Comparison of ENCODE assay signal across 14 mouse cellular contexts in genomic region chr6:115886894-115887293, GRCm38 (mm10). TPM values are rescaled to one million over a fixed set of nuclear protein-coding genes. Genes with fewer than 3 reads are reported as not detected.
A peak's percentile ranks its signal among the peaks of the same experiment; 100 is the strongest.
DNase-seq lines count a peak whose midpoint lies in the region; ATAC-seq and TF ChIP-seq lines count a peak whose summit lies in the region.
"Had no signal": no experiment of that assay in that cellular context is flagged by ENCODE, and none has a peak within 500 bp of the region (broad histone marks: within the 10 kb centered on the region; RNA-seq: fewer than 3 reads in every experiment).

No protein-coding gene starts in this region.

- 0 out of 2 replicates have a peak, but pooled peaks have one; percentile 10 for ATAC-seq in heart, embryonic 16.5 days (replicated peaks; ENCODE audit: extremely low read depth, insufficient read depth, low FRiP score)
- ATAC-seq in hindbrain, embryonic 11.5 days (ENCODE audit: low FRiP score): no peak

- no peak overlapping the region for H3K4me3 ChIP-seq in heart, embryonic 16.5 days (ENCODE audit: low read length)
- peak overlapping the region; percentile 50 for H3K4me3 ChIP-seq in ES-Bruce4 (ENCODE audit: low read depth, low read length)
- H3K4me3 ChIP-seq in hindbrain, embryonic 11.5 days (ENCODE audit: low read depth, low read length): no peak overlapping the region
- H3K4me3 ChIP-seq: forebrain, embryonic 12.5 days; heart, embryonic 10.5 days had no signal

- DNase-seq in heart, adult 18-20 months: no peak
- DNase-seq in induced T-regulatory cell, adult 2 months (ENCODE audit: low read depth): peak; percentile 14
- peak; percentile 28 for DNase-seq in splenic B cell, adult 2 months (ENCODE audit: low read depth, low spot score)
- DNase-seq in left cerebral cortex, adult 9 months (ENCODE audit: low spot score in 2 of 2): no peak
- no peak for DNase-seq in frontal cortex, postnatal 14 days (ENCODE audit: low spot score in 2 of 2)
- DNase-seq in hindbrain, embryonic 11.5 days (ENCODE audit: low spot score): no peak
- DNase-seq: cerebellum, postnatal 25 days; kidney, adult 18-20 months; layer of hippocampus, postnatal 36 days; lung, embryonic 14.5 days had no signal

- H3K27me3 ChIP-seq in heart, embryonic 16.5 days (ENCODE audit: control insufficient read depth, insufficient read depth, low read length): no peaks in the 10 kb centered on the region
- no peaks in the 10 kb centered on the region for H3K27me3 ChIP-seq in ES-Bruce4 (ENCODE audit: control insufficient read depth, insufficient read depth, low read length, poor library complexity, severe bottlenecking)
- no peaks in the 10 kb centered on the region for H3K27me3 ChIP-seq in splenic B cell, adult 2 months (ENCODE audit: control insufficient read depth, insufficient read depth, low read length, poor library complexity, severe bottlenecking)
- H3K27me3 ChIP-seq in hindbrain, embryonic 11.5 days (ENCODE audit: control insufficient read depth, insufficient read depth, low read length): no peaks in the 10 kb centered on the region
- H3K27me3 ChIP-seq: forebrain, embryonic 12.5 days had no signal

- peaks cover 6% of the 10 kb centered on the region for H3K9me3 ChIP-seq in heart, embryonic 16.5 days (replicated peaks; ENCODE audit: control insufficient read depth, low read length)
- H3K9me3 ChIP-seq in ES-Bruce4 (replicated peaks; ENCODE audit: control insufficient read depth, insufficient read depth, low read length, poor library complexity, severe bottlenecking): no peaks in the 10 kb centered on the region
- no peaks in the 10 kb centered on the region for H3K9me3 ChIP-seq in hindbrain, embryonic 11.5 days (ENCODE audit: control insufficient read depth, low read length)
- H3K9me3 ChIP-seq: heart, embryonic 10.5 days had no signal

- no peak overlapping the region for H3K9ac ChIP-seq in heart, embryonic 16.5 days (ENCODE audit: low read length)
- H3K9ac ChIP-seq in ES-Bruce4 (ENCODE audit: low read depth, poor library complexity, severe bottlenecking): peak overlapping the region; percentile 37
- H3K9ac ChIP-seq in hindbrain, embryonic 11.5 days (ENCODE audit: low read depth, low read length): no peak overlapping the region
- H3K9ac ChIP-seq: forebrain, embryonic 12.5 days; lung, embryonic 14.5 days had no signal

- peaks cover 26% of the 10 kb centered on the region for H3K36me3 ChIP-seq in heart, embryonic 16.5 days (ENCODE audit: control insufficient read depth, insufficient read depth)
- H3K36me3 ChIP-seq in ES-Bruce4 (ENCODE audit: control insufficient read depth, insufficient read depth, low read length, poor library complexity, severe bottlenecking): no peaks in the 10 kb centered on the region
- no peaks in the 10 kb centered on the region for H3K36me3 ChIP-seq in splenic B cell, adult 2 months (ENCODE audit: control insufficient read depth, insufficient read depth, low read length, poor library complexity, severe bottlenecking)
- H3K36me3 ChIP-seq in hindbrain, embryonic 11.5 days (ENCODE audit: control insufficient read depth, insufficient read depth, low read length): no peaks in the 10 kb centered on the region; the same call in none of the 2 replicates

- no peak for TF ChIP-seq EP300 in ES-Bruce4 (IDR thresholded peaks at IDR 0.05; ENCODE audit: insufficient read depth, low read depth, low read length)

- peaks cover 10% of the 10 kb centered on the region for H3K4me1 ChIP-seq in heart, embryonic 16.5 days (ENCODE audit: control insufficient read depth, insufficient read depth, low read length)
- peaks cover 2% of the 10 kb centered on the region for H3K4me1 ChIP-seq in ES-Bruce4 (ENCODE audit: control insufficient read depth, insufficient read depth, low read length)
- no peaks in the 10 kb centered on the region for H3K4me1 ChIP-seq in hindbrain, embryonic 11.5 days (replicated peaks; ENCODE audit: control insufficient read depth, insufficient read depth, low read length)

- TF ChIP-seq CTCF in ES-Bruce4 (IDR thresholded peaks at IDR 0.05; ENCODE audit: low read depth, low read length): no peak

- H3K27ac ChIP-seq in heart, embryonic 16.5 days (ENCODE audit: low read length): no peak overlapping the region
- H3K27ac ChIP-seq in ES-Bruce4 (ENCODE audit: insufficient read depth, low read length): peak overlapping the region; percentile 51
- no peak overlapping the region for H3K27ac ChIP-seq in hindbrain, embryonic 11.5 days (ENCODE audit: low read depth, low read length)
- H3K27ac ChIP-seq: forebrain, embryonic 12.5 days; heart, embryonic 10.5 days had no signal

- no peak for TF ChIP-seq POLR2A in ES-Bruce4 (IDR thresholded peaks at IDR 0.05; ENCODE audit: insufficient read depth, low read length)

- WGBS in heart, embryonic 16.5 days: 58% methylated on average over 4 of the region's 4 CpGs
- WGBS in hindbrain, embryonic 11.5 days: 73% methylated on average over 4 of the region's 4 CpGs

- H3K4me2 ChIP-seq in heart, embryonic 16.5 days (ENCODE audit: low read depth, low read length): no peak overlapping the region
- H3K4me2 ChIP-seq in hindbrain, embryonic 11.5 days (replicated peaks; ENCODE audit: low read depth, low read length): no peak overlapping the region
- H3K4me2 ChIP-seq: forebrain, embryonic 12.5 days; lung, embryonic 14.5 days had no signal

RNA-seq across cellular contexts. Expression of gene Ift122, which starts 33.6 kb away (rescaled TPM):
- polyA plus RNA-seq in heart, embryonic 16.5 days (2015; fragmentation: Nextera tagmentation; extraction: Ambion mirVana): 21.4 and 23.0 TPM in 2 replicates
- 1 to 10 TPM; 6.5 to 7.4 TPM for total RNA-seq in heart, adult 18-20 months (2021)
- polyA plus RNA-seq in ES-Bruce4 (2011; ENCODE audit: insufficient read depth, insufficient read length, low read depth, missing spikeins): 13.5 and 17.1 TPM in 2 replicates
- polyA plus RNA-seq in hindbrain, embryonic 11.5 days (2014; fragmentation: Nextera tagmentation; extraction: Ambion mirVana): 22.5 and 26.8 TPM in 2 replicates

RNA-seq across cellular contexts. Expression of gene Mbd4, which starts 33.7 kb away (rescaled TPM):
- 10.2 and 12.5 TPM in 2 replicates for polyA plus RNA-seq in heart, embryonic 16.5 days (2015; fragmentation: Nextera tagmentation; extraction: Ambion mirVana)
- 1 to 10 TPM in 1 of 2 experiments, under 1 TPM in 1; 0.79 to 1.1 TPM for total RNA-seq in heart, adult 18-20 months (2021)
- 24.7 and 28.0 TPM in 2 replicates for polyA plus RNA-seq in ES-Bruce4 (2011; ENCODE audit: insufficient read depth, insufficient read length, low read depth, missing spikeins)
- polyA plus RNA-seq in hindbrain, embryonic 11.5 days (2014; fragmentation: Nextera tagmentation; extraction: Ambion mirVana): 22.2 and 24.5 TPM in 2 replicates

RNA-seq across cellular contexts. Expression of gene Rho, which starts 44.7 kb away (rescaled TPM):
- 0.16 TPM in 1 of 2 replicates, not detected in the other for polyA plus RNA-seq in heart, embryonic 16.5 days (2015; fragmentation: Nextera tagmentation; extraction: Ambion mirVana)
- total RNA-seq in heart, adult 18-20 months (2021): not detected
- polyA plus RNA-seq in ES-Bruce4 (2011; ENCODE audit: insufficient read depth, insufficient read length, low read depth, missing spikeins): 0.46 TPM in 1 of 2 replicates, not detected in the other
- polyA plus RNA-seq in hindbrain, embryonic 11.5 days (2014; fragmentation: Nextera tagmentation; extraction: Ambion mirVana): 0.22 and 0.39 TPM in 2 replicates
- polyA plus RNA-seq: heart, embryonic 10.5 days had no signal

RNA-seq across cellular contexts. Expression of gene Efcab12, which starts 48.7 kb away (rescaled TPM):
- 0.51 and 0.59 TPM in 2 replicates for polyA plus RNA-seq in heart, embryonic 16.5 days (2015; fragmentation: Nextera tagmentation; extraction: Ambion mirVana)
- total RNA-seq in heart, adult 18-20 months (2021): under 1 TPM; 0.27 to 0.54 TPM
- 0.88 and 1.1 TPM in 2 replicates for polyA plus RNA-seq in ES-Bruce4 (2011; ENCODE audit: insufficient read depth, insufficient read length, low read depth, missing spikeins)
- polyA plus RNA-seq in hindbrain, embryonic 11.5 days (2014; fragmentation: Nextera tagmentation; extraction: Ambion mirVana): 2.1 TPM in 2 replicates

RNA-seq across cellular contexts. Expression of gene H1foo, which starts 57.8 kb away (rescaled TPM):
- polyA plus RNA-seq in heart, embryonic 16.5 days (2015; fragmentation: Nextera tagmentation; extraction: Ambion mirVana): not detected in 2 replicates
- total RNA-seq in heart, adult 18-20 months (2021): not detected
- not detected in 2 replicates for polyA plus RNA-seq in ES-Bruce4 (2011; ENCODE audit: insufficient read depth, insufficient read length, low read depth, missing spikeins)
- not detected in 2 replicates for polyA plus RNA-seq in hindbrain, embryonic 11.5 days (2014; fragmentation: Nextera tagmentation; extraction: Ambion mirVana)
- total RNA-seq: layer of hippocampus, postnatal 36 days had no signal
- polyA plus RNA-seq: forebrain, embryonic 12.5 days; heart, embryonic 10.5 days; lung, embryonic 14.5 days had no signal

Comparison
In these comparisons a context has a peak if more than half of its experiments do, and no peak if none do; other contexts are left out.
1. DNase-seq: peak in induced T-regulatory cell, adult 2 months (single experiment) and splenic B cell, adult 2 months (single experiment); none in heart, adult 18-20 months (0 of 2), left cerebral cortex, adult 9 months (0 of 2), frontal cortex, postnatal 14 days (0 of 2) and hindbrain, embryonic 11.5 days (single experiment).